Mouse (Mus musculus) heart, adult 2 months (tissue): Measurements from ENCODE around the gene Gata1. TPM values are rescaled to one million over a fixed set of nuclear protein-coding genes. Genes with fewer than 3 reads are reported as not detected.
"Not testable (repeated sequence)": the region's sequence is repeated elsewhere in the genome, so short reads cannot be mapped to it uniquely, and the experiment has no call there.

Experiments
- DNase-seq, 2 experiments: peaks; one replicate each; pipeline ENCODE4 v3.0.0; 2021
- H3K27ac ChIP-seq: fragments of 200-600 bp; 2 replicates; pipeline ENCODE4 v1.8.1; 2022
- H3K27me3 ChIP-seq: fragments of 200-500 bp; 2 replicates; pipeline ENCODE4 v1.6.1; 2012; ENCODE audit warnings: mild to moderate bottlenecking, low read length, inconsistent platforms, mixed read lengths; ENCODE audit not compliant: control insufficient read depth, insufficient read depth
- H3K36me3 ChIP-seq: fragments of 200-500 bp; 2 replicates; pipeline ENCODE4 v1.6.1; 2012; ENCODE audit warnings: low read length, inconsistent platforms; ENCODE audit not compliant: control insufficient read depth, insufficient read depth
- H3K4me1 ChIP-seq: fragments of 200-500 bp; 2 replicates; pipeline ENCODE4 v1.6.1; 2011; ENCODE audit warnings: low read length; ENCODE audit not compliant: control insufficient read depth, insufficient read depth
- H3K4me3 ChIP-seq: fragments of 200-600 bp; 2 replicates; pipeline ENCODE4 v1.8.1; 2022
- H3K79me2 ChIP-seq: fragments of 200-500 bp; replicated peaks from 2 replicates; pipeline ENCODE4 v1.6.1; 2012; ENCODE audit warnings: mild to moderate bottlenecking, inconsistent platforms, low read length, moderate library complexity, mixed read lengths; ENCODE audit not compliant: control insufficient read depth, insufficient read depth
- H3K9ac ChIP-seq: fragments of 200-500 bp; 2 replicates; pipeline ENCODE4 v1.6.1; 2012; ENCODE audit warnings: low read depth, mild to moderate bottlenecking, control low read depth, inconsistent platforms, low read length, mixed read lengths
- CTCF ChIP-seq: fragments of 200-600 bp; IDR thresholded peaks from 2 replicates; pipeline ENCODE4 v1.8.1; 2022; ENCODE audit warnings: antibody characterized with exemption, mild to moderate bottlenecking, moderate library complexity
- EP300 ChIP-seq: fragments of 200-500 bp; IDR thresholded peaks from 2 replicates; pipeline ENCODE4 v1.6.1; 2011; ENCODE audit warnings: low read depth, low read length, control low read depth; ENCODE audit not compliant: insufficient read depth
- POLR2A ChIP-seq: fragments of 200-500 bp; IDR thresholded peaks from 2 replicates; pipeline ENCODE4 v1.6.1; 2011; ENCODE audit warnings: mild to moderate bottlenecking, low read depth, low read length, control low read depth; ENCODE audit not compliant: insufficient read depth
- WGBS: fragments of 180-500 bp; shearing (Covaris S2); methylation state at CpG from one replicate; pipeline ENCODE4 v1.1.7; 2018; 5-methylcytosine and 5-hydroxymethylcytosine counted together
- intact Hi-C: fragments of 180-260 bp; cut with DNase I; formaldehyde crosslinking; loops from one replicate; pipeline ENCODE4 v1.15.1; 2025
- polyA plus RNA-seq: library from polyadenylated mRNA; depleted of rRNA; stranded (reverse); fragments of >200 nt; gene quantifications from 2 replicates; pipeline ENCODE4 v1.2.3, GENCODE M21; 2012
- total RNA-seq, 2 experiments: library from RNA; stranded (reverse); gene quantifications; 2 replicates each; pipeline ENCODE4 v1.2.3; 2021

The Gata1 gene
- total and polyA plus RNA-seq, 3 experiments = 0.23 to 0.43 (median 0.27) TPM

DNA sequence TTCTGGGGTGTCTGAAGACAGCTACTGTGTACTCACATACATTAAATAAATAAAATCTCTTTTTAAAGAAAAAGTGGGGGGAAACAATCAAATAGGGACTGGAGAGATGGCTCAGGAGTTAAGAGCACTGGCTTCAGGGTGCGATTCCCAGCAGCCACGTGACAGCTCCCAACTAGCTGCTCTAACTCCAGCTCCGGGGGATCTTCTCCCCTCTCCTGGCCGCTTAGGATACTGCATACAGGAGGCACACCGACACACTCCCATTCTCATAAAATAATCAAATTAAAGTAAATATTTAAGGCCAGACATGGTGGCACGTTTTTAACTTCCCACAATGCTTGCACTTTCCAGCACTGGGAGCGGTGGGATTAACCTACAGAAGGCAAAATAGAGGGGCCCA, 37.8 kb upstream of the Gata1 start:
- not testable (repeated sequence) for H3K27me3 ChIP-seq, H3K4me1 ChIP-seq, DNase-seq, H3K9ac ChIP-seq, H3K36me3 ChIP-seq, H3K79me2 ChIP-seq, H3K4me3 ChIP-seq, H3K27ac ChIP-seq
- WGBS = 20% methylated on average over 7 of the region's 7 CpGs
- intact Hi-C loops = loop anchor here (5.0 kb wide), 1 partner anchor 163 kb away; no protein-coding TSS in a partner anchor
- peak; percentile 7; the same call in 1 of the 2 replicates for TF ChIP-seq CTCF

GRCm38 (mm10) chrX:8013569-8014314, 35.9 kb upstream of the Gata1 start:
- Histone ChIP-seq H3K9ac (no peak overlapping the region), H3K79me2 (no peaks in the 10 kb centered on the region), H3K36me3 (no peaks in the 10 kb centered on the region), H3K27ac (no peak overlapping the region), H3K4me1 (no peaks in the 10 kb centered on the region), H3K27me3 (no peaks in the 10 kb centered on the region), H3K4me3 (no peak overlapping the region)
- no peak for DNase-seq
- intact Hi-C loops = no loop called here
- 42% methylated on average over 7 of the region's 8 CpGs for WGBS
- no peak for TF ChIP-seq CTCF
- no peak for TF ChIP-seq EP300
- no peak for TF ChIP-seq POLR2A

DNA sequence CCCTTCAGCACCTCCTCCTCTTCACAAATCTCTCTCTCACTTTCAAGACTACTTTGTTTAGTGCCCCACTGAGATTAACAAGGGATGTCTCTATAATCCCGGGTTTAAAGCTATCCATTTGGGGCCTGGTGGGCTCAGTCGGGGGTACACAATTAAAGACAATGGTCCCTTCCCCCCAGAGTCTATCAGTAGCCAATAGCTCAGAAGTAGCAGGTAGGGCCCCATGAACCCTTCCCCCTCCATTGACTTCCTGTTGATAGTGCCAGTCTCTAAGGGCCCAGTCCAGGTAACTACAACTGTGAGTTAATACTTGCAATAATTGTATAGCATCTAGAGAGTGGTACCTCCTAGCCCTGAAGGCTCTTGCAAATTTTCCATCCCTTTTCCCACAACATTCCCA, 35.3 kb upstream of the Gata1 start:
- Histone ChIP-seq H3K27me3 (no peaks in the 10 kb centered on the region), H3K79me2 (no peaks in the 10 kb centered on the region), H3K27ac (no peak overlapping the region), H3K4me3 (no peak overlapping the region), H3K4me1 (no peaks in the 10 kb centered on the region), H3K36me3 (no peaks in the 10 kb centered on the region), H3K9ac (no peak overlapping the region)
- TF ChIP-seq CTCF = no peak
- no peak for TF ChIP-seq POLR2A
- TF ChIP-seq EP300 = no peak
- intact Hi-C loops = no loop called here
- no peak for DNase-seq
- 19% methylated on average over 2 of the region's 2 CpGs for WGBS

DNA sequence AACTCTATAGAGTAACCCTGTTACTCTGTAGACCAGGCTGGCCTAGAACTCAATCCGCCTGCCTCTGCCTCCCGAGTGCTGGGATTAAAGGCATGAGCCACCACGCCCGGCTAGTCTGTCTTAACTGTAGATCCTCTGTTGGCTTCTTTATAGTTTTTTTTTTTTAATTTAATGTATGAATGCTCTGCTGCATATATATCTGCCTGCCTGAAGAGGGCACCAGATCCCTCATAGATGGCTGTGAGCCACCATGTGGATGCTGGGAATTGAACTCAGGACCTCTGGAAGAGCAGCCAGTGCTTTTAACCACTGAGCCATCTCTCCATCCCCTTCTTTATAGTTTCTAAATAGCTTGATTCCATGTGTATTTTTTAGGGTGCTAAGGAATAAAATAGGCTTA, 31.5 kb upstream of the Gata1 start:
- H3K79me2 ChIP-seq, H3K9ac ChIP-seq, H3K27ac ChIP-seq, DNase-seq, H3K4me1 ChIP-seq, H3K36me3 ChIP-seq, H3K4me3 ChIP-seq, H3K27me3 ChIP-seq, intact Hi-C loops: not testable (repeated sequence)
- whole genome bisulfite sequencing = 71% methylated on average over 4 of the region's 4 CpGs

GRCm38 (mm10) chrX:8008543-8008942, 30.7 kb upstream of the Gata1 start:
- Histone ChIP-seq H3K79me2 (no peaks in the 10 kb centered on the region), H3K27ac (no peak overlapping the region), H3K27me3 (no peaks in the 10 kb centered on the region), H3K9ac (no peak overlapping the region), H3K36me3 (no peaks in the 10 kb centered on the region), H3K4me1 (no peaks in the 10 kb centered on the region), H3K4me3 (no peak overlapping the region)
- TF ChIP-seq POLR2A (no peak), CTCF (no peak), EP300 (no peak)
- intact Hi-C loops = no loop called here
- WGBS = 62% methylated on average over 5 of the region's 5 CpGs
- no peak for DNase-seq

DNA sequence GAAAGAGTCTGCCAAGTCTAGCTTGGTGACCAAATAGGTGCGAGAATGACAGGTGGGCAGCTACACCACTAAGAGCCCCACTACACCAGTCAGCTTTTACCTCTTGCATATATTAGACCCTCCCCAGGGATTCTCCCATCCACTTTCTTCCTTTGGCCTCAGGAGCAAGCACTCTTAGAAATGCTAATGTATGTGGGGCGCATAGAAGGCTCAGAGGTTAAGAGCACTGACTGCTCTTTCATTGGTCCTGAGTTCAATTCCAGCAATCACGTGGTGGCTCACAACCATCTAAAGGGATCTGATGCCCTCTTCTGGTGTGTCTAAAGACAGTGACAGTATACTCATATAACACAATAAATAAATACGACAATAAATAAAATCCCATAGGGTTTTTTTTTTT, 25.1 kb upstream of the Gata1 start:
- no peaks in the 10 kb centered on the region for H3K79me2 ChIP-seq
- no peak overlapping the region for H3K4me3 ChIP-seq
- no peaks in the 10 kb centered on the region for H3K36me3 ChIP-seq
- intact Hi-C loops = no loop called here
- no peak overlapping the region for H3K27ac ChIP-seq
- no peaks in the 10 kb centered on the region for H3K27me3 ChIP-seq
- H3K4me1 ChIP-seq = no peaks in the 10 kb centered on the region
- WGBS = 67% methylated on average over 4 of the region's 4 CpGs
- TF ChIP-seq EP300 = no peak
- TF ChIP-seq POLR2A = no peak
- no peak for TF ChIP-seq CTCF
- H3K9ac ChIP-seq = no peak overlapping the region
- no peak for DNase-seq
